Mouse (Mus musculus) cerebellum, adult 2 months (tissue): ENCODE measurements around the gene Kcnh2.

Experiments
- CTCF ChIP-seq: fragments of 200-500 bp; IDR thresholded peaks from 2 replicates; pipeline ENCODE4 v1.5.1; 2011; ENCODE audit warnings: low read depth, mild to moderate bottlenecking, control low read depth, low read length, moderate library complexity, borderline replicate concordance; ENCODE audit not compliant: insufficient read depth
- POLR2A ChIP-seq: fragments of 200-500 bp; IDR thresholded peaks from 2 replicates; pipeline ENCODE4 v1.6.1; 2011; ENCODE audit warnings: low read length, control low read depth, borderline replicate concordance; ENCODE audit not compliant: insufficient read depth

- TF ChIP-seq POLR2A: no peak
- TF ChIP-seq CTCF: no peak
Observed at GRCm38 (mm10) chr5:24279527-24279926, 71.9 kb downstream of the Kcnh2 start.
